Comparison of ENCODE assay signal across 22 mouse cellular contexts in the genomic region with DNA sequence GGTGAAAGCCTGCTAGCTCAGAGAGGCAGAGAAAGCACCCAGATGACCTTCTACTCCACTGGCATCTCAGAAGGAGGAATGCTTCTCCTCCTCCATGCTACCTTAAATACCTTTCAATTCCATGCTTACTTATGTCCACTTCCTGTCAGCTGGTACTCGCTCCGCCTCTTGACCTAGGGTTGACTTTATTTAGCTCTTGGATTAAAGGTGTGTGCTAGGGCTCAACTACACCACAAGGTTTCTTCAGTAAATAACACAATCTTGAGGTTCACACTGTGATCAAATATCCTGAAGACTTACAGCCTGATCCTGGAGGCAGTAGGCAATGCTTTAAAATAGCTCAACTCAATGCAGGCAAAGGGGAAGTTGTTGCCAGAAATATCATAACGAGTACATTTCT. TPM values are rescaled to one million over a fixed set of nuclear protein-coding genes. Genes with fewer than 3 reads are reported as not detected.
DNase-seq lines count a peak whose midpoint lies in the region; ATAC-seq and TF ChIP-seq lines count a peak whose summit lies in the region.
"Had no signal": no experiment of that assay in that cellular context is flagged by ENCODE, and none has a peak within 500 bp of the region (broad histone marks: within the 10 kb centered on the region; RNA-seq: fewer than 3 reads in every experiment).

No protein-coding gene starts in this region.

- WGBS in stomach, embryonic 15.5 days, result 73% methylated on average over 3 of the region's 3 CpGs
- WGBS in stomach, postnatal 0 days, result 70% methylated on average over 3 of the region's 3 CpGs

- H3K9ac ChIP-seq in stomach, embryonic 15.5 days, result no peak overlapping the region
- no peak overlapping the region for H3K9ac ChIP-seq in stomach, postnatal 0 days (ENCODE audit: low read length)
- H3K9ac ChIP-seq: embryonic facial prominence, embryonic 12.5 days; forebrain, embryonic 13.5 days; forebrain, embryonic 15.5 days; forebrain, postnatal 0 days had no signal

- no peaks in the 10 kb centered on the region for H3K27me3 ChIP-seq in stomach, embryonic 15.5 days (replicated peaks)
- H3K27me3 ChIP-seq in stomach, postnatal 0 days (ENCODE audit: control insufficient read depth, insufficient read depth, low read length), result no peaks in the 10 kb centered on the region
- H3K27me3 ChIP-seq: embryonic facial prominence, embryonic 12.5 days; forebrain, embryonic 15.5 days had no signal

- TF ChIP-seq EP300 in stomach, postnatal 0 days (optimal IDR thresholded peaks at IDR 0.05), result no peak

- peak overlapping the region; percentile 44; the same call in 1 of the 2 replicates for H3K27ac ChIP-seq in left cerebral cortex, adult 2 months
- H3K27ac ChIP-seq in stomach, embryonic 15.5 days, result no peak overlapping the region
- no peak overlapping the region for H3K27ac ChIP-seq in stomach, postnatal 0 days (replicated peaks)
- H3K27ac ChIP-seq: embryonic facial prominence, embryonic 10.5 days; embryonic facial prominence, embryonic 12.5 days; forebrain, embryonic 13.5 days; forebrain, embryonic 15.5 days had no signal

- no peak overlapping the region for H3K4me3 ChIP-seq in left cerebral cortex, adult 2 months
- no peak overlapping the region for H3K4me3 ChIP-seq in stomach, embryonic 15.5 days (replicated peaks)
- H3K4me3 ChIP-seq in stomach, postnatal 0 days (ENCODE audit: low read depth, low read length), result no peak overlapping the region
- H3K4me3 ChIP-seq: embryonic facial prominence, embryonic 10.5 days; embryonic facial prominence, embryonic 12.5 days; forebrain, embryonic 13.5 days; forebrain, embryonic 15.5 days had no signal

- H3K9me3 ChIP-seq in stomach, embryonic 15.5 days, result no peaks in the 10 kb centered on the region
- H3K9me3 ChIP-seq in stomach, postnatal 0 days (ENCODE audit: control insufficient read depth, low read length), result no peaks in the 10 kb centered on the region
- H3K9me3 ChIP-seq: embryonic facial prominence, embryonic 10.5 days; embryonic facial prominence, embryonic 12.5 days; forebrain, embryonic 13.5 days; forebrain, embryonic 15.5 days had no signal

- H3K4me1 ChIP-seq in stomach, embryonic 15.5 days, result no peaks in the 10 kb centered on the region
- no peaks in the 10 kb centered on the region for H3K4me1 ChIP-seq in stomach, postnatal 0 days (replicated peaks; ENCODE audit: control insufficient read depth, insufficient read depth)
- H3K4me1 ChIP-seq: embryonic facial prominence, embryonic 12.5 days; forebrain, embryonic 13.5 days; forebrain, embryonic 15.5 days had no signal

- H3K36me3 ChIP-seq in stomach, embryonic 15.5 days, result no peaks in the 10 kb centered on the region
- H3K36me3 ChIP-seq in stomach, postnatal 0 days (ENCODE audit: control insufficient read depth, insufficient read depth, low read length), result no peaks in the 10 kb centered on the region
- H3K36me3 ChIP-seq: embryonic facial prominence, embryonic 10.5 days; embryonic facial prominence, embryonic 12.5 days; forebrain, embryonic 15.5 days had no signal

- intact Hi-C loops in left cerebral cortex, adult 2 months (cut with DNase I), result no loop called here
- intact Hi-C loops in left cerebral cortex, postnatal 14 days (cut with DNase I), result no loop called here

- no peak for TF ChIP-seq CTCF in left cerebral cortex, adult 2 months (IDR thresholded peaks at IDR 0.05)
- no peak for TF ChIP-seq CTCF in stomach, postnatal 0 days (IDR thresholded peaks at IDR 0.05; ENCODE audit: low read depth)

- peak; percentile 10; the same call in 1 of the 2 replicates for ATAC-seq in stomach, embryonic 15.5 days (ENCODE audit: insufficient read depth, low FRiP score, low read depth)
- ATAC-seq in stomach, postnatal 0 days (ENCODE audit: low FRiP score, low TSS enrichment), result peak; percentile 89
- ATAC-seq: forebrain, embryonic 13.5 days; forebrain, embryonic 15.5 days; forebrain, postnatal 0 days had no signal

- no peak overlapping the region for H3K4me2 ChIP-seq in stomach, embryonic 15.5 days
- no peak overlapping the region for H3K4me2 ChIP-seq in stomach, postnatal 0 days (replicated peaks; ENCODE audit: low read depth)
- H3K4me2 ChIP-seq: embryonic facial prominence, embryonic 12.5 days; forebrain, embryonic 13.5 days; forebrain, embryonic 15.5 days had no signal

- DNase-seq in left cerebral cortex, adult 2 months (ENCODE audit: extremely low spot score in 1 of 2, low spot score in 2 of 2), result no peak
- no peak for DNase-seq in left cerebral cortex, postnatal 14 days (ENCODE audit: low spot score in 2 of 2)
- peak; percentile 77 for DNase-seq in stomach, postnatal 0 days (ENCODE audit: low spot score)
- DNase-seq in adrenal gland, postnatal 14 days, result no peak
- DNase-seq: adrenal gland, adult 2 months; adrenal gland, postnatal 10 days; adrenal gland, postnatal 36 days; cerebellum, adult 11-12 months; cerebellum, adult 2 months; cerebellum, adult 9-10 months; cerebellum, postnatal 10 days; cerebellum, postnatal 25 days; forebrain, postnatal 0 days had no signal

RNA-seq across cellular contexts. Expression of a gene that starts 6.2 kb away (rescaled TPM):
- not detected for total RNA-seq in left cerebral cortex, adult 2 months (2021)
- total RNA-seq in left cerebral cortex, postnatal 14 days (2021), result not detected
- polyA plus RNA-seq in stomach, embryonic 15.5 days (2015; fragmentation: Nextera tagmentation; extraction: Ambion mirVana), result 0.37 and 1.0 TPM in 2 replicates
- 0.13 and 0.17 TPM in 2 replicates for polyA plus RNA-seq in stomach, postnatal 0 days (2015; fragmentation: Nextera tagmentation; extraction: Ambion mirVana)
- total RNA-seq in adrenal gland, postnatal 14 days (2021), result 3.8 TPM in 1 of 2 replicates, not detected in the other
- total RNA-seq: adrenal gland, adult 2 months; adrenal gland, postnatal 36 days; forebrain, postnatal 0 days; MEL had no signal
- polyA plus RNA-seq: C2C12; cerebellum, adult 2 months; embryonic facial prominence, embryonic 10.5 days; embryonic facial prominence, embryonic 12.5 days; embryonic facial prominence, embryonic 14.5 days; forebrain, embryonic 11.5 days; forebrain, embryonic 13.5 days; forebrain, embryonic 15.5 days; forebrain, postnatal 0 days had no signal

RNA-seq across cellular contexts. Expression of a gene that starts 53.1 kb away (rescaled TPM):
- 100 to 1,000 TPM; 170 to 173 TPM for total RNA-seq in left cerebral cortex, adult 2 months (2021)
- 100 to 1,000 TPM; 193 to 205 TPM for total RNA-seq in left cerebral cortex, postnatal 14 days (2021)
- 195 TPM in 2 replicates for polyA plus RNA-seq in stomach, embryonic 15.5 days (2015; fragmentation: Nextera tagmentation; extraction: Ambion mirVana)
- 292 and 304 TPM in 2 replicates for polyA plus RNA-seq in stomach, postnatal 0 days (2015; fragmentation: Nextera tagmentation; extraction: Ambion mirVana)
- total RNA-seq in adrenal gland, postnatal 14 days (2021), result 356 and 378 TPM in 2 replicates
